Mouse (Mus musculus): Measurements from ENCODE around the gene Men1. TPM values are rescaled to one million over a fixed set of nuclear protein-coding genes. Genes with fewer than 3 reads are reported as not detected.
A peak's percentile ranks its signal among the peaks of the same experiment; 100 is the strongest.

Men1 gene
- polyA plus RNA-seq, 1 experiment, result 37.7 TPM

DNA sequence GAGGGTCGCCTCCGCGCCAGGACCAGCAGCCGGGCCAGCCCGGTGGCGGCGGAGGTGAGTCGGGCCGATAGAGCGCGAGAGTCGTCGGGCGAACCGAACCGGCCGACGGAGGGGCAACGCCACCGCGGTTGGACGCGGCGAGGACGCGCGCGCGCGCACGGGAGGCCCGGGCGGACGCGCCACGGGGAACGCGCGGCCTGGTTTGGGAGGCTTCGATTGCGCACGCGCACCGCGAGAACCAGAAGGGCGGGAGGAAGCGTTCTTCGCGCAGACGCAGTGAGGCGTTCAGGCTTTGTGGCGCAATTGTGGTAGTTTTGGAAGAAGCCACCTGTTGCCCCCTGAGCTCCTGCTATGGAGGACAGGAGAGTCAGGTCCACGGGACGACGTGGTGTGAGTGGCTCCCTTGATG is 29.5 kb downstream of the Men1 start:
- DNase-seq (ENCODE audit: low spot score), result peak; percentile 89

DNA sequence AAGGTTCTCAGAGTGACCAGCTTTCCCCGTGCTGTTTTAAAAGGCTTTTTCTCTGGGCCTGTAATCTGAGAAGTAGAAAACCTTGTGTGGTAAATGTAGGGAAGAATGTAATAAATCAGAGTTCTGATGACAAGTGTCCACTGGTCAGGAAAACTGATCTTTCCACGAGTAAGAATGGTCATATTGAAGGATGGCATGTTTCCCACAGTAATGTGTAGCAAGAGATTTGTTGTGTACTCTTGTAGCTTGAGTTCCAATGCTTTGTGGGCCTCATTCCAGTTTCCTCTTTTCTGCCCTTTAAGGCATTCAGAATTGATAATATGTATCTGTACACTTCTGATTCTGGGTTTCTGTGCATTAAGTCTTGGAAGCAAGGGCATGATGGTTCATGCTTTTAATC is 30.1 kb downstream of the Men1 start:
- DNase-seq (ENCODE audit: low spot score), result no peak

DNA sequence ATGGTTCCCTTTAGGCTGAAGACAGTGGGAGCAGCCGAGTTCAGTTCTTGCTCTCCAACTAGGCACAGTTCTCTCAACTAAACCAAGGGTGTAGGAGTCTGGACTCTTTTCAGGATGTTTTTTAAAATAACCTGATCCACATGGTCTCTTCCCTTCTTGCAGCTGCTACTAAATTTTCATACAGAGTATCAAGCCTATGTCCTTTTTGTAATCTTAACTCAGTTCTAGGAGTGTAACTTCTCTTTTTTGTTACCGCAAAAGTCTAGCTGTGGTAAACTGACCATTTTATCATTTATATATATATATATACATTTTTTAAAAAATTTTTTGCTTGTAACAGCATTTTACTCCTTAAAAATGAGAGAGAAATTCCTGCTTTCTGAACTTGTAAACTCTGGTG is 35.4 kb downstream of the Men1 start:
- no peak for DNase-seq (ENCODE audit: low spot score)

DNA sequence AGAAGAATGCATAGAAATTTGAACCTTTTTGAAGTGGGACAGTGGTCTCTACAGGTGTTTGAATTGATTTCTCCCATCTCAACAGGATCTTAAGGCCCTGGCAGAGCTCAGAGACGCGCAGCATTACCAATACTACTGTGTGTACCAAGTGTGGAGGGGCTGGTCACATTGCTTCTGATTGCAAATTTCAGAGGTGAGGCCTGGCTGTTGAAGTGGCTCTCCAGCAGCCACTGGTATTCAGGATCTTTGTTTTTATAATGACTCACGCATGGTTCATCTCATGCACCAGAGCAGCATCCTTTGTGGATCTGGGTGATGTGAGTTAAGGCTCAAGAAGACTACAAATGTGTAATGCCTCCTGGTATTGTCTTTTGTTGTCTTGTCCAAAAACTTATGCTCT is 37.7 kb downstream of the Men1 start:
- DNase-seq (ENCODE audit: low spot score), result no peak

DNA sequence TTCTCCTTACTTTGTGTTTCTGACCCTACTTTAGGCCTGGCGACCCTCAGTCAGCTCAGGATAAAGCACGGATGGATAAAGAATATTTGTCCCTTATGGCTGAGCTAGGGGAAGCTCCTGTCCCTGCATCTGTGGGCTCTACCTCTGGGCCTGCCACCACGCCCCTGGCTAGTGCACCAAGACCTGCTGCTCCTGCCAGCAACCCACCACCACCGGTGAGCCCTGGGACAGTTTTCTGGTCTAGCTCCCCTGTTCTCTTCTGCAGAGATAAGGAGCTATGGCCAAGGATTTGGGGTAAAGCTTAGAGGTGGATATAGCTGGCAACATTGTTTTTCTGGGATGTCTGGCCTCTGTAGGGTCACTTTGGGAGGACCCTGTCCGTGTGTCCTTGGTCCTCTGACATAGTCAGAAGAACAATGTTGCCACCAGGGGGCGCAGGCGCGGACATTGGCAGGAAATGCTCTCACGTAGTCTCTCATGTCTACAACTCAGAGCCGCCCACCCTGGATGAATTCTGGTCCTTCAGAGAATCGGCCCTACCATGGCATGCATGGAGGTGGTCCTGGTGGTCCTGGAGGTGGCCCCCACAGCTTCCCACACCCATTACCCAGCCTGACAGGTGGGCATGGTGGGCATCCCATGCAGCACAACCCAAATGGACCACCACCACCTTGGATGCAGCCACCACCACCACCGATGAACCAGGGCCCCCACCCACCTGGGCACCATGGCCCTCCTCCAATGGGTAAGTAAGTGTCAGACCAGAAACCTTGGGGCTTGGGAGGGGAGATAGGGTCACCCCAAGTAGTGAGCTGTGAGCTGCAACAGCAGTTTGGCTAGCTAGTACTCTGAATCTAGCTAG is 39.0 kb downstream of the Men1 start:
- DNase-seq (ENCODE audit: low spot score), result peak; percentile 59

DNA sequence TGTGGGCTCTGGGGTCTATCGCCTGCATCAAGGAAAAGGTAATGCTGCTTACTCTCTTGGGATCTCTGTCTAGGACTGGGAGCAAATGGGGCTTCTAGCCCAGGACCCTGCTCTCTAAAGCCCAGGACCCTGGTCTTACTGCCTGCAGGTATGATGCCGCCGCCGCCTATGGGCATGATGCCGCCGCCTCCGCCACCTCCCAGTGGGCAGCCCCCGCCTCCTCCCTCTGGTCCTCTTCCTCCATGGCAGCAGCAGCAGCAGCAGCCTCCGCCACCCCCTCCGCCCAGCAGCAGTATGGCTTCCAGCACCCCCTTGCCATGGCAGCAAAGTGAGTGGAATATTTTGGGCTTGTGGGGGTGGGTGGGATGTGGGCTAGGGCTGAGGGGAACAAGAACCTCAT is 39.8 kb downstream of the Men1 start:
- DNase-seq (ENCODE audit: low spot score), result no peak

DNA sequence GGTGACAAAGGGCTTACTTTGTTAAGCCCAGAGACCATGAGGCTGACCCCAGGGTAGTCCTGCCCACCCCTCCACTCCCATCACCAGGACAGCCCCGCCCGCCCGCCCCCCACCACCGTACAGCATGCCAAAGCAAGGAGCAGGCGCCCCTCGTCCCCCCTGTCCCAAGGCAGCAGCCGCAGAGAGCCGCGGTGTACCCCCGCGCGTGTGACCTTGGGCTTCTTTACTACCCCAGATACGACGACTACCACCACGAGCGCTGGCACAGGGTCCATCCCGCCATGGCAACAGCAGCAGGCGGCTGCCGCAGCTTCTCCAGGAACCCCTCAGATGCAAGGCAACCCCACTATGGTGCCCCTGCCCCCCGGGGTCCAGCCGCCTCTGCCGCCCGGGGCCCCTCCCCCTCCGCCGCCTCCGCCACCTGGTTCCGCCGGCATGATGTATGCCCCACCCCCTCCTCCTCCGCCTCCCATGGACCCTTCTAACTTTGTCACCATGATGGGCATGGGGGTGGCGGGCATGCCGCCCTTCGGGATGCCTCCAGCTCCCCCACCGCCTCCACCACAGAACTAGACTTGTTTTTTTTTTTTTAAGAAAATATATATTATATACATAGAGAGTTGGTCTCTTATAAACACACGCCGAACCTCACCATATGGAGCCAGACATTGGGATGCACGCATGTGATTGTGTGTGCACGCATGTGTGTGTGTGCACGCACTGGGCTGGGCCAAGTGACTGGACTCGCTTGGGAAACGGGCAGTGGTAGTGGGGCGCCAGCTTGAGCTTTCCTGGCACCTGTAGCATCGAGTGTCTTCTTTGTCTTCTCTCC is 40.9 kb downstream of the Men1 start:
- DNase-seq (ENCODE audit: low spot score), result no peak

DNA sequence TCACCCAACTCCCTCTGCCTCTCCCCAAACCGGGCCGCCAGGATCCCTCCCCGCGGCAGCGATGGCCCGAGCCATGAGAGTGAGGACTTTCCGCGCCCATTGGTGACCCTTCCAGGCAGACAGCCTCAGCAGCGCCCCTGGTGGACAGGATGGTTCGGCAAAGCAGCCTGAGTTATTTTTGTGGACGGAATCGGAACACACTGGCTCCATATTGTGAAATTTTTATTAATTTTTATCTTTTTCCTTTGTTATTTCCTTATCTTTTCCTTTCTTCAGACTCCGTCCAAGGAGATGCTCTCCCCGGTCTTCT is 41.4 kb downstream of the Men1 start:
- no peak for DNase-seq (ENCODE audit: low spot score)

DNA sequence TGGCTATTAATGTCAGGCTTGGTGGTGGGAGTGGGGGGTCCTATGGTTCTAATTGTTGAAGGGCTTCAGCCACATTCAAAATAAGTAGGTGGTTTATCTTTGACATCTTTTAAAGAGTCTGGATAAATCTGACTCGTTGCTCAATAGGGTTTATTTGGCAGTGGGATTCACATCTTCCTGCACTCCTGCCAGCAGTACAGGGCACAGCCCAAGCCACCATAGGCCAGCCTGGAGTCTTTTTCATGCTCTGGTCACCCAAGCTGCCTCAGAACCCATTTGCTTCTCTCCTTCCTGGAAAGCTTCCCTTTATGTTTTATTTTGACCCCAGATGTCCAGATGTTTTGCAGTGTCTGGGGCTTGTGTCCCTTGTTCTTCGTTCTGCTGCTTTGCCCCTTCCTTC is 41.9 kb downstream of the Men1 start:
- DNase-seq (ENCODE audit: low spot score), result no peak

DNA sequence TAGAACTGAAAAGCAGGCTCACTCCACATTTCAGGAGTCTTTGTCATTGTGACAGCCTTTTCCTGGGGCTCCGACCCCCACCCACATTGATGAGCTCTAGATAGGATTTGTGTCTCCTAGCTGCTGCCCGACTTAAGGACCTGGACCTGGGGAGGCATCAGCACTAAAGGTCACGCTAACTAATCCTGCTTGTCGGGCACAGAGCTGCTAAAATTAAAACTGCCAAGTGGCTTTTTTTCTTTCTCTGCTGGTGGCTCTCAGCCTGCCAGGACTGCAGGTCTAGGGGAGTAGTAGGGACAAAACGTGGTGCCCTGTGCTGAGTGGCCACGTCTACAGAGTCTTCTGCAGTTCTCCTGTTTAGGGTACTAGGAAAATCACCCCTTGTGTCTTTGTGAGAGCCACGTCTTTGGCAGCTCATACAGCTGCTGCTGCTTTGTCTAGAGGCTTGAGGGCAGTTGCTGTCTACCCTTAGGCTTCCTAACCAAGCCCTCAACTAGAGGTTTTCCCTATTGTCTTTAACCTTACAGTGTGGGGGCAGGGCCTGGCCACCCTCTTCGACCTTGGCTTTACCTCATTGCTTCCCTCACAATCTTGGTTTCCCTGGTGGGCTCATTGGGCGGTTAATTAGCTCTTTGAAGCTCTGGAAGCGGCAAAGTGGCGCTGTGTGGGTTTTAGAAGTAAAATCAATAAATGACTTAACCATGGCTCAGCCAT is 42.7 kb downstream of the Men1 start:
- no peak for DNase-seq (ENCODE audit: low spot score)

DNA sequence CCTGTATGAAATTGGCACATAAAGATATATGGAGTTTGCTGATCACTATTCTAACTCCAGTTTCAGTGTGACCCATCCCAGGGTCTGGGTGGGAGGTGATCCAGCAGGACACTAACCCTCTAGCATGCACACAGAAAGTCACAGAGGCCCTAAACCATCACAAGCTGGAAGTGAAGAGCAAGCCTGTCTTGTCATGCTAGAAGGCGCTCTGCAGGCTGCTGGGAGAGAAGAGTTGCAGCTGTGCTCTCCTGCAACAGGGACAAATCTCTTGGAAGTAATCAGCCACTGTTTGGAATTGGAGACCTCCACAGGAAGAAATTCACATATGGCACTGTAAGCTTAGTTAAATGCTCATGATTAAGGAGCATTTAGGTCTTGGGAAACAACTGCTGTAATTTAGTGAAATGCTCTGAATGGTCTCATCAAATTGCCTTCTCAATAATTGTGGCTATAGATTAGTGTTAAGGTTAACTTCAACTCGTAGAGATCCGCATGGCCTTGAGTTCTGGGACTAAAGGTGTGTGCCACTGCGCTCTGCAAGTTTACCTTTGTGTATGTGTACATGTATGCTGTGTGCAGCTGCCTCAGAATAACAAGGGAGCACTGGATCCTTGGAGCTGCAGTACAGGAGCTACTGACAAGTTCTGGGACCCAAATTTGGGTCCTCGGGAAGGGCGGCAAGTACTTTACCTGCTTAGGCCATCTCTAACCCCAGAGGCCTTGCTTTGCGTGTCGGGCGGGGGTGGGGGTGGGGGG is 45.8 kb downstream of the Men1 start:
- DNase-seq (ENCODE audit: low spot score), result no peak

DNA sequence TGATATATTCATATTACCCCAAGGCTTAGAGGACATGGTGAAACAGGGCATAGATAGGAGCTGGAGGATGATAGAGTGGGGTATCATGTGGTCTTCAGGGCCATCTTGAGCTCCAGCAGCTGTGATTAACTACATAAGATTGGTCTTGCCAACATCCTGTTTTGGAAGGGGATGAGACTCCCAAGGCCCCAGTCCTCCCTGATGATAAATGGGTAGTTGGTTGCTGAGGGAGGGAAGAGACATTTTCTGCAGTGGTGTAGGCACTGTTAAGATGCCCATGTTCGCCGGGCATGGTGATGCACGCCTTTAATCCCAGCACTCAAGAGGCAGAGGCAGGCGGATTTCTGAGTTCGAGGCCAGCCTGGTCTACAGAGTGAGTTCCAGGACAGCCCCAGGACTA is 46.5 kb downstream of the Men1 start:
- DNase-seq (ENCODE audit: low spot score), result no peak

DNA sequence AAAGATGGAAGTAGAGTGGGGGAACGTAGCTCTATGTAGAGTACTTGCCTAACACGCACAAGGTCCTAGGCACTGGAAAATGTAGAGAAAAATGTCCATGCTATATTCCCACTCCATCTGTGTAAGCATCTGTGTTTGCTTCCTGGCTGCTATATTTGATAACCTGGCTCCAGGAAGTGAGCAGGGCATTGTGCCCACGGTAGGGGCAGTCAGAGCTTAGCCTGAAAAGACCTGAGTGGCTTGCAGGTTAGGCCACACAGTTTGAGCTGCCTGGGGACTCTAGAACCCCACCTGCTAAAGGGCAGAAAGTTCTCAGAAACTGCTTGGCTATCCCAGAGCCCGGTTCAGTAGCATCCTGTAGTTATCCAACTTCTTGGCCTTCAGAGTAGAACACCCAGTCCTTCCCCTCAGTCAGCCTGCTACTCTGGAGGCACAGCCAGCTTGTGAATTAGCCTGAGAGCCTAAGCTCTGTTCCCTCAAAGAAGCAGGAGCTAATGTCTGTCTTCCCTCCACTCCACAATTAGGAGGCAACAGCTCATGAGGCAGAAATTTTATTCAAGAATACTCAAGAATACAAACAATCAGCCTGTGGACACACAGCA is 47.6 kb downstream of the Men1 start:
- DNase-seq (ENCODE audit: low spot score), result no peak

DNA sequence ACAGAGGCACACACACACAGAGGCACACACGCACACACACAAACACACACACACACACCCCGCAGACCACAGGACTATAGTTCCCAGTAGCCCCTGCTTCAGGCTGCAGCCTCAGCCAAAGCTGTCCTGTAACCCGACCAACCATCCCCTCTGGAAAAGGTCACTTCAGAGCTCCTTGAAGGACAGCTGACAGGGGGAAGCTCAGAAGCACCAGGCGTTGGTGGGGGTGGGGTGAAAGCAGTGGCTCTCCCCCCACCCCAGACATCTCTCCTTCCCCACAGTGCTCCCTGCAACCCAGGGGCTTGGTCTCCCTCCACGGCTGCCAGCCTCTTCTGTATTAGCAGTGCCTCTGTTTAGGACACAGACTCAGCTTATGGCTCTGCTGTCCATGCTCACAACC is 48.7 kb downstream of the Men1 start:
- no peak for DNase-seq (ENCODE audit: low spot score)

DNA sequence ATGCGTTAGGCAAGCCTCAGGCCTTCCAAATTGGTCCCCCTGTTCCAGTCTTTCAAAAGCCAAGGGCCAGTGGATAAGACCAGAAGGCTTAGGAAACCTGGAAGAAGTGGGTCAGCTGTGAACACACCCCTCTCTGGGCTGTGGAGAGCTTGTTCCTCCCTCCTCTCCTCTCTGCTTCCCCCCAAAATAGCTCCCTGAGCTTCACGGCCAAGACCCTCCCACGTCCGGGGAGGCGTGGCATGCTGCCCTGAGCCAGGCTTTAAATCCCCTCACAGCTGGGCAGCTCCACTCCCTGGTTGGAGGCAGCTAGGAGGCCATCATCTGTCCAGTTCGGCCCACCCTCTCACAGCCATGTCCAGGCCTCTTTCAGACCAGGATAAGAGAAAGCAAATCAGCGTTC is 49.3 kb downstream of the Men1 start, which contains the start of gene Pygm:
TSS of gene Pygm (plus strand) at position 272 of the 400 bp plus-strand sequence.
- no peak for DNase-seq (ENCODE audit: low spot score)

DNA sequence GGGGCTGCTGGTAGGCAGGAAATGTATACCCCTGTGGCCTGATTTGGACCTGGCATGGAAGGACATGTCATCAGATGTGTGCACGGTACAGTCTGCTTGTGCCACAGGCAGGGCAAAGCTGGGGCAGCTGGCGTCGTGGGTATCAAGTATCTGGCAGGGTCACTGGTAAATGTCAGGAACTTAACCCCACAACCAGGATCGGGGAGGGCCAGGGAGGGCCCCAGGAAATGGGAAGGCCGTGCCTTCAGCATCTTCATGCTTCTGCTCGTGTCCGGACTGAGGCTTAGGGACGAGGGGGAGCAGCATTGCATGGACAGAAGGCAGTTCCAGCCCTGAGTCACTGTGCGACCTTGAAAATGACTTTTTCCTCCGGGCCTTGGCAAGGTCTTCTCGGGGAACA is 50.2 kb downstream of the Men1 start:
- no peak for DNase-seq (ENCODE audit: low spot score)

DNA sequence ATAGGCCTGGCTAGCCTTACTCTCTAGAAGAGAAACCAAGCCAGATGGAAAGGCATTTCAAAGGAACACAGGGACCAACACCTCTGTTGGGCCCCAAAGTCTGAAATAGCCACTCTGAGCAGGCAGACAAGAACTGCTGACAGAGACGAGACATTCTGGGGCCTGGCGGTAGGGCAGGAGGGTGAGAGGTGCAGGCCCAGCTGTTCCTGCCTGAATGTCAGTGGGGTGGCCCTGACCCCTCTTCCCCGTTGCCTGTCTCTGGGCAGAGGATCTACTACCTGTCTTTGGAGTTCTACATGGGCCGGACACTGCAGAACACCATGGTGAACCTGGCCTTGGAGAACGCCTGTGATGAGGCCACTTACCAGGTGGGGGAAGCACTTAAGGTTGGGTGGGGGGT is 50.6 kb downstream of the Men1 start:
- DNase-seq (ENCODE audit: low spot score), result no peak

DNA sequence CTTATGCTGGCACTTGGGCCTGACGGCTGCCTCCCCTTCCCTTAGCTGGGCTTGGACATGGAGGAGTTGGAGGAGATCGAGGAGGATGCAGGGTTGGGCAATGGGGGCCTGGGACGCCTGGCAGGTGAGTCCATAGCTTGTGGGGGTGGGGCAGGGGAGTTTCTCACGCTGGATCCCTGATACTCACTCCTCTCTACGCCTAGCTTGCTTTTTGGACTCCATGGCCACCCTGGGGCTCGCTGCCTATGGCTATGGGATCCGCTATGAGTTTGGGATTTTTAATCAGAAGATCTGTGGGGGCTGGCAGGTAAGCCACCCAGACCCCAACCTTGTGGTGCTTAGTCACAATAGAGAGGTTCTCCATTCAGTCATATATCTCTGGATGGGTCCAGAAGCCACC is 51.0 kb downstream of the Men1 start:
- no peak for DNase-seq (ENCODE audit: low spot score)

DNA sequence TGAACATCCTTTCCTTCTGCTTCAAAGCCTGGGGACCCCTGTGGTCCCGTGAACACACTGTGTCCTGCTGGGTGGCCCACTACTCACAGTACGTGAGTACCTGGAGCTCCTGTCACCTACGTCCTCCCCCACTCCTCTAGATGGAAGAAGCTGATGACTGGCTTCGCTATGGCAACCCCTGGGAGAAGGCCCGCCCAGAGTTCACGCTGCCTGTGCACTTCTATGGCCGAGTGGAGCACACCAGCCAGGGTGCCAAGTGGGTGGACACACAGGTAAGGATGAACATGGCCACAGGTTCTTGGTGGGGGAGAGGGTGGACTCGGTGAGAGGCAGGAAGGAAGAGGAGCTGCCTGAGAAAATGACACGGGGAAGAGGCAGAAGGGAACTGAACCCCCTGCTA is 51.5 kb downstream of the Men1 start:
- no peak for DNase-seq (ENCODE audit: low spot score)

DNA sequence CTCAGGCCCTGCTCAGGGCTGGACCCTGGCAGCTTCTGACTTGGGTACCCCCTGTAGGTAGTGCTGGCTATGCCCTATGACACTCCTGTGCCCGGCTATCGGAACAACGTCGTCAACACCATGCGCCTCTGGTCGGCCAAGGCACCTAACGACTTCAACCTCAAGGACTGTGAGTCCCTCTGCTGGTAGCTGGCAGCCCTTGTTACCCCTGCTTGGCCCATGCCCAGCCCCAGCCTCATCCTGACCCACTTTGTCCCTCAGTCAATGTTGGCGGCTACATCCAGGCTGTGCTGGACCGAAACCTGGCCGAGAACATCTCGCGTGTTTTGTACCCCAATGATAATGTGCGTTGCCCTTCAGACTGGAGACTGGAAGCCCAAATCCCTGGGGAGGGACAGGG is 53.2 kb downstream of the Men1 start:
- DNase-seq (ENCODE audit: low spot score), result no peak

DNA sequence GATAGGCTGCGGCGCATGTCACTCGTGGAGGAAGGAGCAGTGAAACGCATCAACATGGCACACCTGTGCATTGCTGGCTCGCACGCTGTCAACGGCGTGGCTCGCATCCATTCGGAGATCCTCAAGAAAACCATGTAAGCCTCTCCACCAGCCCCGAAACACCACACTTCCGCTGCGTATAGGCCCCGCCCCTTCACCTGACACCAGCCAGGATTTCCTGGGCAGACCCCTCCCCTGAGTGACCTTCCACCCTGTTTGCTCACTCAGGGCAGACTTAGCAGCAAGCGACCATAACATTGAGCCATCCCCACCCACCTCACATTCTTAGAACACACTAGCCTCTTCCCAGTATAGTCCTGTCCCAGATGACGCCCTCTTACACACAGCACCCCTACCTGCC is 55.0 kb downstream of the Men1 start:
- DNase-seq (ENCODE audit: low spot score), result no peak

DNA sequence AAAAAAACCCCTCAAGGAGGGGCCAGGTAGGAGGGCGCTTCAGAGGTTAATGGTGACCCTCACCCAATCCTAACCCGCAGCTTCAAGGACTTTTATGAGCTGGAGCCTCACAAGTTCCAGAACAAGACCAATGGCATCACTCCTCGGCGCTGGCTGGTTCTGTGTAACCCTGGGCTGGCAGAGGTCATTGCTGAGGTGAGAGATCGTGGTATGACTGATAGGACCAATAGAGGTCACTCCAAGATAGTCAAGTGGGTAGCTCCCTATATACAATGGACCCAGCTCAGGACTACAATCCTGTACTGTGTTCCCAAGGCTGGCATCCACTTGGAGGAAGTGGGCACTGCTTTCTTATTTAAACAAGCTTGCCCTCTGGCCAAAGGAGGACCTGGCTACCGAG is 55.5 kb downstream of the Men1 start:
- no peak for DNase-seq (ENCODE audit: low spot score)
